Comparison of ENCODE assay signal across 8 mouse cellular contexts in the genomic region with DNA sequence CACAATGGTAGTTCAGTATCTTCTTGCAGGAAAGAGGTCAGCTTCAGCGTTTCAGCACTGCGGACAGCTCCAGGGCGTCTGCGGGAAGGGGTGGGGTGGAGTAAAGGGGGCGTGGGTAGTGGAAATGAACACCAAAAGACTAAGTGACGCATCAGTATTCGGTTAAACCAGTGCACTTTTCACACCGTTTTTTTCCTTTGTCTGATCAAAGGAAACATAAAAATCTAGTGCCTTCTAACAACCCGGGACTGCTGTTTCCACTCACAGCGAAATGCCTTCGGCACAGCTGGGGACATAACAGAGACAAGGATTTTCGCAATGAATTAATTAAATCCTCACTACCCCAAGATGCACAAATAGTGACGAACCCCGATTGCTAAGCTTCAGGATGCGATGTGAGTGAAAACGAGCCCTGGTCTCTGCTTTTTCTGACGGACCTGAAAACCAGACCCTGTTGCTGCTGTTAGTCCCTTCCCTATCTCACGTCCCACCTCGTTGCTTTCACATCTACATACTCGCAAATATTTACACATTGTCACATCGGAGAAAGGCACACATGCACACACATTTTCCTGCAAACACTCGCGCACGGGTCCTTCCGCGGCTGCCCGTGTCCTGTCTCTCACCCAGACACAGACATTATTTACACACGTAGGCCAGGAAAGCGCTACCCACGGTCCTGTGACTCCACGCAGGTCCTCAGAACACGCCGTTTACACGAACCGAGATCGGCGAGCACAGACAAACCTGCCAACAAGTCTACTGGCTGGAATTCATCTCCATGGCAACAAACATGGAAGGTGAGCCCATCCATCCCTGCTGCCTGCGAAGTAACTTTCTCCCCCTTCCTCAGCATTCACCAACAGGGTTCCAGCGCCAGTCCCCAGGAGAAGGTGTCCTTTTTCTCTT. TPM values are rescaled to one million over a fixed set of nuclear protein-coding genes. Genes with fewer than 3 reads are reported as not detected.
DNase-seq lines count a peak whose midpoint lies in the region; ATAC-seq lines count a peak whose summit lies in the region.

Ctxn2 (plus strand) TSS at position 790 of the 909 bp plus-strand sequence.

- no peaks in the 10 kb centered on the region for H3K36me3 ChIP-seq in forebrain, embryonic 13.5 days (ENCODE audit: poor library complexity, severe bottlenecking)
- H3K36me3 ChIP-seq in liver, embryonic 16.5 days (ENCODE audit: control insufficient read depth, insufficient read depth) = no peaks in the 10 kb centered on the region
- H3K36me3 ChIP-seq in neural tube, embryonic 13.5 days = no peaks in the 10 kb centered on the region

- peaks cover 13% of the 10 kb centered on the region for H3K4me1 ChIP-seq in forebrain, embryonic 13.5 days
- H3K4me1 ChIP-seq in liver, embryonic 16.5 days (ENCODE audit: control insufficient read depth, low read depth, low read length) = no peaks in the 10 kb centered on the region; the same call in 1 of the 2 replicates
- peaks cover 19% of the 10 kb centered on the region; the same call in 1 of the 2 replicates for H3K4me1 ChIP-seq in neural tube, embryonic 13.5 days (replicated peaks)

- no peaks in the 10 kb centered on the region for H3K27me3 ChIP-seq in forebrain, embryonic 13.5 days
- no peaks in the 10 kb centered on the region; the same call in 1 of the 2 replicates for H3K27me3 ChIP-seq in liver, embryonic 16.5 days (ENCODE audit: control insufficient read depth, insufficient read depth, low read depth, low read length)
- H3K27me3 ChIP-seq in neural tube, embryonic 13.5 days = peaks cover 3% of the 10 kb centered on the region; the same call in 1 of the 2 replicates

- H3K27ac ChIP-seq in forebrain, embryonic 13.5 days = no peak within 1 kb of the TSS; the same call in 1 of the 2 replicates
- no peak within 1 kb of the TSS for H3K27ac ChIP-seq in liver, embryonic 16.5 days (ENCODE audit: low read length)
- H3K27ac ChIP-seq in neural tube, embryonic 13.5 days (replicated peaks) = peak within 1 kb of the TSS; percentile 68

- WGBS in forebrain, embryonic 13.5 days = 2% methylated on average over 39 of the region's 39 CpGs
- WGBS in liver, embryonic 16.5 days (ENCODE audit: insufficient replicate concordance) = 2% methylated on average over 39 of the region's 39 CpGs
- WGBS in neural tube, embryonic 13.5 days = 1% methylated on average over 39 of the region's 39 CpGs

- peak within 1 kb of the TSS; percentile 60 for H3K9ac ChIP-seq in forebrain, embryonic 13.5 days
- no peak within 1 kb of the TSS for H3K9ac ChIP-seq in liver, embryonic 16.5 days (ENCODE audit: low read depth, low read length)
- peak within 1 kb of the TSS; percentile 67 for H3K9ac ChIP-seq in neural tube, embryonic 13.5 days

- peak within 1 kb of the TSS; percentile 45 for H3K4me3 ChIP-seq in forebrain, embryonic 13.5 days
- peak within 1 kb of the TSS; percentile 22 for H3K4me3 ChIP-seq in liver, embryonic 16.5 days (ENCODE audit: low read depth, low read length)
- H3K4me3 ChIP-seq in neural tube, embryonic 13.5 days = peak within 1 kb of the TSS; percentile 49

- ATAC-seq in forebrain, embryonic 13.5 days = peak; percentile 83
- ATAC-seq in liver, embryonic 16.5 days (ENCODE audit: low read depth) = no peak
- ATAC-seq in neural tube, embryonic 13.5 days (ENCODE audit: low read depth) = peak; percentile 87

- H3K9me3 ChIP-seq in forebrain, embryonic 13.5 days (replicated peaks) = no peaks in the 10 kb centered on the region
- H3K9me3 ChIP-seq in liver, embryonic 16.5 days (replicated peaks; ENCODE audit: control insufficient read depth, low read length) = no peaks in the 10 kb centered on the region
- no peaks in the 10 kb centered on the region for H3K9me3 ChIP-seq in neural tube, embryonic 13.5 days

- peak within 1 kb of the TSS; percentile 69 for H3K4me2 ChIP-seq in forebrain, embryonic 13.5 days
- peak within 1 kb of the TSS; percentile 49 for H3K4me2 ChIP-seq in liver, embryonic 16.5 days (ENCODE audit: low read depth, low read length)
- H3K4me2 ChIP-seq in neural tube, embryonic 13.5 days = peak within 1 kb of the TSS; percentile 76

- intact Hi-C loops in heart, postnatal 25 days (cut with DNase I) = no loop called here

- DNase-seq in CD4-positive, CD25-positive, alpha-beta regulatory T cell, adult 2 months (ENCODE audit: low read depth, low spot score) = peak; percentile 75
- peak; percentile 84 for DNase-seq in c-Kit-positive CD71-negative TER-119-negative erythroid progenitor cells, embryonic 14.5 days (ENCODE audit: low read depth)
- DNase-seq in heart, postnatal 25 days (ENCODE audit: low spot score) = peak; percentile 5
- DNase-seq in kidney, postnatal 4 days = peak; percentile 94 to 96
- peak; percentile 74 for DNase-seq in telencephalon, adult 2 months (ENCODE audit: low read depth, low spot score)

RNA-seq across cellular contexts. Expression of gene Ctxn2, which starts in this region (rescaled TPM):
- 0.87 and 1.2 TPM in 2 replicates for polyA plus RNA-seq in forebrain, embryonic 13.5 days (2015; fragmentation: Nextera tagmentation; extraction: Ambion mirVana)
- total RNA-seq in heart, postnatal 25 days (2021) = not detected
- polyA plus RNA-seq in liver, embryonic 16.5 days (2015; fragmentation: Nextera tagmentation; extraction: Ambion mirVana) = not detected in 2 replicates
- polyA plus RNA-seq in neural tube, embryonic 13.5 days (2015; fragmentation: Nextera tagmentation; extraction: Ambion mirVana) = 4.8 and 6.1 TPM in 2 replicates

Comparison
In these comparisons a context has a peak if more than half of its experiments do, and no peak if none do; other contexts are left out.
1. Peak in DNase-seq in heart, postnatal 25 days; RNA of the gene not detected or under 1 TPM.
2. DNase-seq: peak in every context shown above with its lines; median percentile 95 in kidney, postnatal 4 days; 84 in c-Kit-positive CD71-negative TER-119-negative erythroid progenitor cells, embryonic 14.5 days; 75 in CD4-positive, CD25-positive, alpha-beta regulatory T cell, adult 2 months; 74 in telencephalon, adult 2 months; 5 in heart, postnatal 25 days.